Mouse (Mus musculus) forebrain, embryonic 11.5 days (tissue): Measurements from ENCODE around the gene Cnga1. TPM values are rescaled to one million over a fixed set of nuclear protein-coding genes. Genes with fewer than 3 reads are reported as not detected.
"Not testable (repeated sequence)": the region's sequence is repeated elsewhere in the genome, so short reads cannot be mapped to it uniquely, and the experiment has no call there.

Source experiments
- ATAC-seq: fragments of 200-750 bp; cut with Nextera tagmentation; replicated peaks from 2 replicates; pipeline ENCODE4 v1.8.0; 2017; ENCODE audit warnings: moderate TSS enrichment; ENCODE audit not compliant: low FRiP score
- DNase-seq: peaks from one replicate; pipeline ENCODE4 v3.0.0-alpha.2; 2017; ENCODE audit warnings: low spot score
- H3K27ac ChIP-seq: fragments of 300-500 bp; sonication (generic); 2 replicates; pipeline ENCODE4 v1.5.1; 2014; ENCODE audit warnings: low read depth, low read length
- H3K27me3 ChIP-seq: fragments of 300-500 bp; sonication (generic); 2 replicates; pipeline ENCODE4 v1.6.1; 2014; ENCODE audit warnings: mild to moderate bottlenecking, low read length, mixed read lengths; ENCODE audit not compliant: control insufficient read depth, insufficient read depth
- H3K36me3 ChIP-seq: fragments of 300-500 bp; sonication (generic); 2 replicates; pipeline ENCODE4 v1.6.1; 2014; ENCODE audit warnings: mild to moderate bottlenecking, low read length, moderate library complexity, mixed read lengths; ENCODE audit not compliant: control insufficient read depth, insufficient read depth
- H3K4me1 ChIP-seq: fragments of 300-500 bp; sonication (generic); replicated peaks from 2 replicates; pipeline ENCODE4 v1.6.1; 2014; ENCODE audit warnings: low read length, mixed read lengths; ENCODE audit not compliant: control insufficient read depth, insufficient read depth
- H3K4me2 ChIP-seq: fragments of 300-500 bp; sonication (generic); 2 replicates; pipeline ENCODE4 v1.6.1; 2014; ENCODE audit warnings: low read depth, mild to moderate bottlenecking, low read length, moderate library complexity, mixed read lengths; ENCODE audit not compliant: severe bottlenecking
- H3K4me3 ChIP-seq: fragments of 300-500 bp; sonication (generic); 2 replicates; pipeline ENCODE4 v1.5.1; 2014; ENCODE audit warnings: low read depth, low read length
- H3K9ac ChIP-seq: fragments of 300-500 bp; sonication (generic); 2 replicates; pipeline ENCODE4 v1.6.1; 2014; ENCODE audit warnings: low read length
- H3K9me3 ChIP-seq: fragments of 300-500 bp; sonication (generic); 2 replicates; pipeline ENCODE4 v1.6.1; 2016; ENCODE audit warnings: low read length, mixed read lengths; ENCODE audit not compliant: control insufficient read depth
- WGBS: fragments of 180-500 bp; shearing (Covaris S2); extraction: QIAGEN DNeasy Blood & Tissue Kit; methylation state at CpG from one replicate; pipeline ENCODE4 v1.1.7; 2014; 5-methylcytosine and 5-hydroxymethylcytosine counted together
- polyA plus RNA-seq: library from polyadenylated mRNA; unstranded; fragments of >200 nt; fragmentation: Nextera tagmentation; extraction: Ambion mirVana; gene quantifications from 2 replicates; pipeline ENCODE4 v1.2.1, GENCODE M21; 2014

Gene Cnga1
- polyA plus RNA-seq, 1 experiment from 2014 or later, result not detected

DNA sequence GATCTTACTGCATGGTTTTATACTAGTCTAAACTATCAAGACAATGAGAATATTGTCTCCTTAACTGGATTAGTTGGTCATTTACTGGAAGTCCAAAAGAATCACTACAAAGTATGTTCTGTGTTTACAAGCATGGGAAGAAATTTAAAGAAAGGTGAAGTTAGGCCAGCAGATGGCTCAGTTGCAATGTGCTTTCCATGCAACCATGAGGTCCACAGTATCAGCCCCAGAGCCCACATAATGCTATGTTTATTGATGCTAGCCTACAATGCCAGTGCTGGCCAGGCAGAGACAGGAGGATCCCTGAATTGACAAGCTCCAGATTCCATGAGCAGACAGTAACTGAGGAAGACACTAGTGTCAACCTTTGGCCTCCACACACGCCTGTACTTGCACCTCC lies 23.1 kb downstream of the Cnga1 start:
- H3K27ac ChIP-seq, result no peak overlapping the region
- WGBS, result 83% methylated on average over 1 of the region's 1 CpGs
- no peak overlapping the region for H3K4me3 ChIP-seq
- no peak overlapping the region for H3K9ac ChIP-seq
- DNase-seq, result no peak
- H3K9me3 ChIP-seq, result no peaks in the 10 kb centered on the region
- ATAC-seq, result no peak
- H3K4me2 ChIP-seq, result no peak overlapping the region
- H3K36me3 ChIP-seq, result no peaks in the 10 kb centered on the region
- H3K4me1 ChIP-seq, result no peaks in the 10 kb centered on the region
- no peaks in the 10 kb centered on the region for H3K27me3 ChIP-seq

DNA sequence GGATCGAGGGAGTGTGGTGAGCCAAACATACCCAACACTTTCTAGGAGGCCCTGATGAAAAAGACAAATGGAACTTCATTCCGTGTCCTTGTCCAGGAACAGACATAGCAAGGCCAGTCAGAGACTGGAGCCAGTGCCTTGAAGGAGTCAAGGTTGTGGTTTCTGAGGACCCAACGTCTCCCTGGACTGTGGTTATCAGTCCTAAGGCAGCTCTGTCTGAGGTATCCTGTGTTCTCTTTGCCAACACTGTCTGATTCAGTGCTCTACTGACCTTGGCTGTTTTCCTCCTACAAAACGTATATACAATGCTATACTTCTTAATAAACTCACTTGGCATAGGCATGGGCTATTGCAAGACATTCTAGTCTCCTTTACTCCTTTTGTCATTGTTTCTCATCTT lies 26.7 kb downstream of the Cnga1 start:
- no peak overlapping the region for H3K4me3 ChIP-seq
- ATAC-seq (no peak), DNase-seq (no peak)
- H3K36me3 ChIP-seq, result no peaks in the 10 kb centered on the region
- no peak overlapping the region for H3K27ac ChIP-seq
- H3K9ac ChIP-seq, result no peak overlapping the region
- no peak overlapping the region for H3K4me2 ChIP-seq
- H3K4me1 ChIP-seq, result no peaks in the 10 kb centered on the region
- WGBS, result 82% methylated on average over 4 of the region's 4 CpGs
- no peaks in the 10 kb centered on the region for H3K9me3 ChIP-seq
- no peaks in the 10 kb centered on the region for H3K27me3 ChIP-seq

DNA sequence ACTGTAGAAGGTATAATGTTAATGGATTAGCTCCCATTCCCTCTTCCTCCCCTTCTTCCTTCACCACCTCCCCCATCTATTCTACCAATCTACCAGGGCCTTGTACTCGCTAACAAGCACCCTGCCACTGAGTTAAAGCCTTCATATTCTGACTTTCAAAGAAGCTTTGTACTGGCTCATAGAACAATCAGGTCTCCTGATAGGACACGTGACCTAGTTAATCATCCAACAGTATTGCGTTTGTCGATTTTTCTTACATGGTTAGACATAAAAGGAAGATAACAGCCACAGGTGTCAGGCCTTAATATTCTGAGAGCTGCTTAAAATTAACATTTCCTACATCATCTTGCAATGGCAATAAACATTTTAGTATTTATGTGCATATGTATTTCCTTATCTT lies 40.9 kb downstream of the Cnga1 start:
- Histone ChIP-seq H3K4me3 (no peak overlapping the region), H3K4me1 (no peaks in the 10 kb centered on the region), H3K36me3 (no peaks in the 10 kb centered on the region), H3K9ac (no peak overlapping the region), H3K9me3 (no peaks in the 10 kb centered on the region), H3K4me2 (no peak overlapping the region), H3K27ac (no peak overlapping the region), H3K27me3 (no peaks in the 10 kb centered on the region)
- 91% methylated on average over 4 of the region's 4 CpGs for WGBS
- DNase-seq (no peak), ATAC-seq (no peak)

DNA sequence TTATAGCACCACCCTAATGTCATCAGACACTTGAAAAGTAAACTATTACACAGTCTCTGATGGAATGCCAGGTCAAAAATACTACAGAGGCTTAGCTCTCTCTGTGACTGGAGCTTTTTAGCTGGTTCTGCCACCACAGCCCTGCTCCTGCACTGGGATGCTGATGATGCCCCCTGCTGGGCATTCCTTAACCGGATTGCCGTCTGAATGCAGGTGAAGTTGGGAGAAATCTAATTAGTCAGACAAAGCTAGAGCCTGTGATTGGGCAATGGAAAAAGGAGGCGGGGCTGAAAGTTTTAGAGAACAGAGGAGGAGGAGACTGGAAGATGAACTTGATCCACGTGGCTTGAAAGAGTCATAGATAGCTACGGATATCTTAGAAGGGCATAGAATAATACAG lies 43.1 kb downstream of the Cnga1 start:
- WGBS, result 11% methylated on average over 5 of the region's 5 CpGs
- Histone ChIP-seq H3K36me3 (no peaks in the 10 kb centered on the region), H3K27ac (no peak overlapping the region), H3K4me3 (no peak overlapping the region), H3K4me1 (no peaks in the 10 kb centered on the region), H3K9me3 (no peaks in the 10 kb centered on the region), H3K27me3 (no peaks in the 10 kb centered on the region), H3K9ac (no peak overlapping the region), H3K4me2 (no peak overlapping the region)
- DNase-seq (peak; percentile 72), ATAC-seq (peak; percentile 80)

DNA sequence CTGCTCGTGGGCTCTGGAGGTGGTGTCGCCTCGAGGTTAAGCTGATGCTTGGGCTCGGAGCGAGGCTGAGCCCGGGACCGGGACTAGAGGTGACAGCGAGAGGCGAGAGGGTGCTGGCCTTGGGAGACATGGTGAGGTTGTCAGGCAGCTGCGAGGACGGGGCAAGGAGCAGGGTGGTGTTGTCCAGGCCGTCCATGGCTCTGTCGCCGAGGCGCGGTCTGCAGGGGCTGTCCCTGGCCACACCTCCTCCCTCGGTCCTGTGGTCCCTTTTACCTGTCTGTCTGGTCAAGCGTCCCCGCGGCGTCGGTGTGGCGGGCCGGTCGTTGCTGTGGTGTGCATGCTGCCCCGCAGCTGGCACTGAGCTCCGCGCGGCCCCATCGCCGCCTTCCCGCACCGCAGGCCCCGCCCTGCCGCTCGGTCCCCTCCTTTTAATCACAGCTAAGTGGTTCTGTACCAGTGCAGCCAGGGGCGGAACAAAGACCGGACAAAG lies 56.8 kb downstream of the Cnga1 start, which contains the start of gene Gm5868:
Gm5868 (minus strand) TSS at position 360 of the 490 bp plus-strand sequence.
- peak; percentile 86 for ATAC-seq
- WGBS, result 2% methylated on average over 38 of the region's 38 CpGs

DNA sequence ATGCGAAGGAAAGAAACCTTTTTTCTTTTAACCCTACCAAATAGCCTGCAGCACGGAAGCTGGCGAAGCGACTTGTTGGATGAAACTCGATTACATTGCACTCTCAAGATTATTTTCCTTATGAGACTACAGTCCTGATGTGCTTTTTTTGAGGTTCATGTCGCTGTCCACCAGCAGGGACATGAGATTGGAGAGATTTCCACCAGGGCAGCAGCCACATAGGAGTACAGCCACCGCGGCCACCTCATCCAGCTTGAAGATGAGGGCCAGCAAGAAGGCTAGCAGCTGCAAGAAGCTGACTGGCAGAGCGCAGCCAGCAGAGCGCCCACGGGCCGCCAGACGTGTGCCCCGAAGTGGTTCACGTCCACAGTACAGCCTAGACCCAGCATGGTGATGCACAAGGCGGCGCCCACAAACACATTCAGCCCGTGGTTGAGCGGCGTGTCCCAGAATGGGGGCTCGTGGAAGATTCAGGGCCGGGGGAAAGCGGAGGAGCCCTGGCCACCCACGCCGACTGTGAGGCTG lies 57.3 kb downstream of the Cnga1 start:
- ATAC-seq (peak; percentile 53), DNase-seq (peak; percentile 65)
- H3K27me3 ChIP-seq, H3K9me3 ChIP-seq, H3K36me3 ChIP-seq, H3K9ac ChIP-seq, H3K4me1 ChIP-seq, H3K27ac ChIP-seq: not testable (repeated sequence)
- H3K4me2 ChIP-seq, result peak overlapping the region; percentile 60
- WGBS, result 46% methylated on average over 25 of the region's 25 CpGs
- peak overlapping the region; percentile 31; the same call in 1 of the 2 replicates for H3K4me3 ChIP-seq

More for the DNA sequence above, 56.8 kb downstream of the Cnga1 start, which contains the start of gene Gm5868:
- peak; percentile 58 for DNase-seq
- no peaks in the 10 kb centered on the region for H3K9me3 ChIP-seq
- no peak within 1 kb of the TSS for H3K27ac ChIP-seq
- peaks cover 2% of the 10 kb centered on the region; the same call in 1 of the 2 replicates for H3K27me3 ChIP-seq
- H3K9ac ChIP-seq, result peak within 1 kb of the TSS; percentile 41; the same call in 1 of the 2 replicates
- H3K4me1 ChIP-seq, result peaks cover 2% of the 10 kb centered on the region; the same call in 1 of the 2 replicates
- no peaks in the 10 kb centered on the region for H3K36me3 ChIP-seq
- peak within 1 kb of the TSS; percentile 60 for H3K4me2 ChIP-seq
- peak within 1 kb of the TSS; percentile 31 for H3K4me3 ChIP-seq

DNA sequence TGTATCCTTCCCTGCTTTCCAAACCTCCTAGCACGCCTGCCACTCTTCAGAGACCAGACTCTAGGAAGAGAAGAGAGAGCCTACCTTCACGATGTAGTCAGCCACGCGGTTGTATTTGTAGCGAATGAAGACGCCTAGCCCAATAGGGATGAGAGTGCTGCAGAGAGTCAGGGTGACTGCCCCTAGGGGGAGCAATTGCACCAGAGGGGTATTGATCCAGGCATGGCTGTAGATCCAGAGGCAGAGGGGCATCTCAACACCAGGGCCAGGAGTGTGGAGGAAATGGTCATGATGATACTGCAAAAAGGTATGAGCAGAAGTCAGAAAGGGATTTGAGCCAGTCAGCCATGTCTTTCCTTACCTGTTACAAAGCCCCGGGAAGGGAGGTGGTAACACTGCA lies 58.0 kb downstream of the Cnga1 start:
- DNase-seq, H3K9me3 ChIP-seq, H3K27me3 ChIP-seq, H3K4me3 ChIP-seq, H3K9ac ChIP-seq, H3K4me1 ChIP-seq, H3K4me2 ChIP-seq, H3K27ac ChIP-seq, H3K36me3 ChIP-seq, ATAC-seq: not testable (repeated sequence)
- WGBS, result 32% methylated on average over 7 of the region's 7 CpGs

DNA sequence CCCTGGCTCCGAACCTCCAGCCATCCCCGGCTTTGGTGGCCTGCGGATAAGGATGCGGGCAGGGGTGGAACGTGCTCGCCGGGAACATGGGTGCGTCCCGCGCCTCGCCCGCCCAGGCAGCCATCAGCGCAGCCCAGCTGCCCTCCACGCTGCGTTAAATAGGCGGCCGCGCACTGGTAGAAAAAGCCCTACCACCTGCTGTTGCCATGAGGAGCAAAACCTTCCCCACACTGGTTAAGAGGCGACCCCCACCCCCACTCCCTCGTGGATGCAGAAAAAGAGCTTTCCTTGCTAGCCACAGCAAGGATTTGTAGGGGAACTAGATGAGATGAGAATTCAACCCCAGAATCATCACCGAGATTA lies 63.1 kb downstream of the Cnga1 start, which contains the start of gene Zar1:
Zar1 (minus strand) TSS at position 285 of the 363 bp plus-strand sequence.
- H3K36me3 ChIP-seq, H3K27ac ChIP-seq, H3K4me1 ChIP-seq, H3K9me3 ChIP-seq, H3K27me3 ChIP-seq: not testable (repeated sequence)
- H3K4me3 ChIP-seq, result peak within 1 kb of the TSS; percentile 35
- peak within 1 kb of the TSS; percentile 45 for H3K9ac ChIP-seq
- 11% methylated on average over 14 of the region's 21 CpGs for WGBS
- peak; percentile 56 for DNase-seq
- peak within 1 kb of the TSS; percentile 70 for H3K4me2 ChIP-seq
- ATAC-seq, result peak; percentile 52
